Mouse (Mus musculus): ENCODE results near the gene Lhx1. TPM values are rescaled to one million over a fixed set of nuclear protein-coding genes. Genes with fewer than 3 reads are reported as not detected.

Gene Lhx1
- polyA plus RNA-seq (2015; fragmentation: Nextera tagmentation; extraction: Ambion mirVana) = 0.06 TPM in 1 of 2 replicates, not detected in the other

DNA sequence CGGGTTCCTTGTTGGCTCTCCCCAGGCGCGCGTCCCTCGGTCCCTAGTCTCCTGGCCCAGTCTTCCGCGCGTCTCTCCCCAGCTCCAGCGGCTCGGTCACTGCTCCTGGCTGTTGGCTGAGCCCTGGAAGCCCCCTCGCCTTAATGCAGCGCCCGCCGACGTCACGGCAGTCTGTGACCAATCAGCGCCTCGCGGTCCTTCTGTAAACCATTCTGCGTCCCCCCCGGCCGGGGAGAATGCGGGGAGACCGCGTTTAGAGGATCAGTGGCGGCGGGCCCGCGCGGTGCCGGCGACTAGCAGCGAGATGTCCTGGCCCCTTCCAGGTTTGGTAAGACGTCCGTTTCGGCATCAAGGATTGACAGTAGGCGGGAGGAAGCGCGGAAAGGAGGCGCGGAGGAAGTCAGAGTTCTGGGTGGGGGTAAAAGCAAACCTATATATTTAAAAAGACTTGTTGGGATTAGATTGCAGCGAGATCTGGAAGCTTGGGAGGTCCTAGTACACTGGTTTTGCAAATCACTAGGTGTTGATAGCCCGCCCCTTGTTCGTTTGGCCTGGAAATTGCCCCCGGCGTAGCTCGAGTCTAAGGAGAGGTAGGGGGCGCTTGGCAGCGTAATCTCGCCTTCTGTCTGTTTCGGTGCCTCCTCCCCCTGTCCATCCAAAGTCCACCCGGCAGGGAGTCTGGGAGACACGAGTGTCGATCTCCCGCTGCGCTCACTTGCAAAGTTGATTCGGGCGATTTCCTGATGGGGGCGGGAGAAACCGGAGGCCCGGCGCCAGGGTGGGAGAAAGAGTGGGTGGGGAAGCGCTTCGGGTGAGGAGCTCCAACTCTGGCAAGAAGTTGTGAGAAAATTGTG, at the start of gene Lhx1:
Gene Lhx1, minus strand, starts transcription at position 115 of the 854 bp plus-strand sequence.
- under 1% methylated on average over 64 of the region's 64 CpGs for WGBS
- Histone ChIP-seq H3K36me3 (no peaks in the 10 kb centered on the region), H3K4me1 (peaks cover 56% of the 10 kb centered on the region), H3K27me3 (replicated peaks) (peaks cover 100% of the 10 kb centered on the region), H3K4me3 (peak within 1 kb of the TSS; percentile 57), H3K4me2 (peak within 1 kb of the TSS; percentile 81), H3K27ac (replicated peaks) (no peak within 1 kb of the TSS), H3K9ac (peak within 1 kb of the TSS; percentile 61), H3K9me3 (no peaks in the 10 kb centered on the region)
- no peak; the same call in 1 of the 2 replicates for ATAC-seq (ENCODE audit: extremely low read depth, insufficient number of reproducible peaks, low FRiP score, low TSS enrichment)

GRCm38 (mm10) chr11:84574834-84575233, 49.5 kb upstream of the Lhx1 start:
- H3K36me3 ChIP-seq = no peaks in the 10 kb centered on the region
- H3K4me2 ChIP-seq = no peak overlapping the region
- H3K4me1 ChIP-seq = no peaks in the 10 kb centered on the region
- H3K9me3 ChIP-seq = no peaks in the 10 kb centered on the region
- H3K27ac ChIP-seq (replicated peaks) = no peak overlapping the region
- H3K4me3 ChIP-seq = no peak overlapping the region
- no peak overlapping the region for H3K9ac ChIP-seq
- 69% methylated on average over 8 of the region's 8 CpGs for WGBS
- peaks cover 42% of the 10 kb centered on the region for H3K27me3 ChIP-seq (replicated peaks)
- no peak for ATAC-seq (ENCODE audit: extremely low read depth, insufficient number of reproducible peaks, low FRiP score, low TSS enrichment)

DNA sequence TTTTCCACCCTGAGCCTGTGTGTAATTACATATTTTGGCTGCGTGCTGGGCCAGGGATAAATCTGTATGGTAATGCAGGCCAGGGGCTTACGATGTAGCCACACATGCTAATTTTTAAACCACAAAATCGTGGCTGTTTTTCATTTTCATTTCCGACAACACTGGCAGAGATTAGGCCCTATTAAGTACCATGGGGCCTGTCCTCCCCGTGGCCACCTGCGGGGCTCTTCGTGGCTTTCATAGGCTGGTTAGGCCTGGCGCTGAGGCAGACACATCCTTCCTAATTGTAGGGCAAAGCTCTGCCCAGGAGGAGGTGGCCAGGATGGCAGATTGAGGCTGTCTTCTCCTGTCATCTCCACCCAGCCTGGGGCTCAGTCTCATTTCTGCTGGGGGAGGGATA, 48.3 kb upstream of the Lhx1 start:
- WGBS = 61% methylated on average over 8 of the region's 8 CpGs
- H3K36me3 ChIP-seq = no peaks in the 10 kb centered on the region
- no peak overlapping the region for H3K9ac ChIP-seq
- no peak overlapping the region for H3K4me2 ChIP-seq
- H3K27me3 ChIP-seq (replicated peaks) = peaks cover 52% of the 10 kb centered on the region
- no peak for ATAC-seq (ENCODE audit: extremely low read depth, insufficient number of reproducible peaks, low FRiP score, low TSS enrichment)
- no peak overlapping the region for H3K4me3 ChIP-seq
- no peak overlapping the region for H3K27ac ChIP-seq (replicated peaks)
- no peaks in the 10 kb centered on the region for H3K9me3 ChIP-seq
- no peaks in the 10 kb centered on the region for H3K4me1 ChIP-seq

DNA sequence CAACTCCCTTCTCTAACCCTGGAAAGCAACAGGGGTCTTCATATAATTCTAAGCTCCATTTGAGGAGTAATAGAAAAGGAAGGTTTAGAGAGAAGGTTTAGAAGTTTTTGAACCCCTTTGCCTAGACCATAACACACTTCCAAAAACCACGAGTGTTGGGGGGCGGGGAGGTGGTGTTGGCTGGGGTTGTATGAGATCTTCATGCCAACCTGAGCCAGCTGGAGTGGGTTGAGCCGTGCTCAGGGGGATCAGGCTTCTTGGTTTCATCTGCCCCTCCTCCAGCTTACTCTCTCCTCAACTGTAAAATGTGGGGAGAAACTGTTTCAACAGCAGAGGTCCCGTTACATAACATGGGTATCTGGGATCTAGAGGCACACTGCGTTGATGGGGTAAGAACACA, 45.5 kb upstream of the Lhx1 start:
- Histone ChIP-seq H3K27ac (replicated peaks) (no peak overlapping the region), H3K4me1 (no peaks in the 10 kb centered on the region), H3K4me2 (no peak overlapping the region), H3K9ac (no peak overlapping the region), H3K27me3 (replicated peaks) (peaks cover 65% of the 10 kb centered on the region), H3K36me3 (no peaks in the 10 kb centered on the region), H3K4me3 (no peak overlapping the region), H3K9me3 (no peaks in the 10 kb centered on the region)
- no peak for ATAC-seq (ENCODE audit: extremely low read depth, insufficient number of reproducible peaks, low FRiP score, low TSS enrichment)
- 72% methylated on average over 5 of the region's 5 CpGs for WGBS

- 47% methylated on average over 12 of the region's 12 CpGs for WGBS
- no peak overlapping the region for H3K4me3 ChIP-seq
- no peak overlapping the region for H3K9ac ChIP-seq
- H3K4me2 ChIP-seq = no peak overlapping the region
- no peak overlapping the region for H3K27ac ChIP-seq (replicated peaks)
- H3K36me3 ChIP-seq = no peaks in the 10 kb centered on the region
- no peaks in the 10 kb centered on the region for H3K9me3 ChIP-seq
- peaks cover 63% of the 10 kb centered on the region for H3K27me3 ChIP-seq (replicated peaks)
- H3K4me1 ChIP-seq = no peaks in the 10 kb centered on the region
- no peak for ATAC-seq (ENCODE audit: extremely low read depth, insufficient number of reproducible peaks, low FRiP score, low TSS enrichment)
Measured at GRCm38 (mm10) chr11:84570392-84570791, 45.1 kb upstream of the Lhx1 start.

DNA sequence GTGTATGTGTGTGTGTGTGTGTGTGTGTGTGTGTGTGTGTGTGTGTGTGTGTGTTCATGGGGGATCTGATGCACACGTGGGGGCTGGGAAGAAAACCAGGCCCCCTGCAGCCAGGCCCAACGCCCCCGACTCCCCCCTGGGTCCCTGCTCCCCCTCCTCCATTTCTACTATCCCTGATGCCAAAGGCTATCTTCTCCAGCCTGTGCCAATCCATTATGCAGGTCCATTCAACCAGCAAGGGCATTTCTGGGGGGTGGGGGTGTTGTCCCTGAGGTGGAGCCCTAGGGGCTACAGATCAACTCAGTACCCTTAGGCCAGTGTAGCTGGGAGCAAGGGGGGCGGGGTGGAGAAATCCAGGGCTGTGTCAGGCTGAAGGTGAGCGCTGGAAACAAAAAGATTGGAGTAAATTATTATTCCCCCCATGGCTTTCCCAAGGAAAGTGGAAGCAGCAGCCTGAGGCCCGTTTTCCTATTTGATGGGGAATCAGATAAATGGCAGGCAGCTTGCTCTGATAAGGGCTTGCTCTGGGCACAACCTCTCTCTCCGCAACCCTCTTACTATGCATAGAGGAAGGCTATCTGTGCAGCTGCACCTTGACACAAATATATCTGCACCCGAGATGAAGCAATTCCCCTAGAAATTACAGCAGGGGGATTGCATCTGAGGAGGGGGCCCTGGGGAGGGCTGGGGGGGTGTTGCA, 43.9 kb upstream of the Lhx1 start:
- 50% methylated on average over 8 of the region's 8 CpGs for whole genome bisulfite sequencing
- no peaks in the 10 kb centered on the region for H3K9me3 ChIP-seq
- no peaks in the 10 kb centered on the region for H3K36me3 ChIP-seq
- no peaks in the 10 kb centered on the region for H3K4me1 ChIP-seq
- no peak overlapping the region for H3K9ac ChIP-seq
- peaks cover 55% of the 10 kb centered on the region for H3K27me3 ChIP-seq (replicated peaks)
- no peak overlapping the region for H3K4me2 ChIP-seq
- H3K4me3 ChIP-seq = no peak overlapping the region
- ATAC-seq (ENCODE audit: extremely low read depth, insufficient number of reproducible peaks, low FRiP score, low TSS enrichment) = no peak
- H3K27ac ChIP-seq (replicated peaks) = no peak overlapping the region

DNA sequence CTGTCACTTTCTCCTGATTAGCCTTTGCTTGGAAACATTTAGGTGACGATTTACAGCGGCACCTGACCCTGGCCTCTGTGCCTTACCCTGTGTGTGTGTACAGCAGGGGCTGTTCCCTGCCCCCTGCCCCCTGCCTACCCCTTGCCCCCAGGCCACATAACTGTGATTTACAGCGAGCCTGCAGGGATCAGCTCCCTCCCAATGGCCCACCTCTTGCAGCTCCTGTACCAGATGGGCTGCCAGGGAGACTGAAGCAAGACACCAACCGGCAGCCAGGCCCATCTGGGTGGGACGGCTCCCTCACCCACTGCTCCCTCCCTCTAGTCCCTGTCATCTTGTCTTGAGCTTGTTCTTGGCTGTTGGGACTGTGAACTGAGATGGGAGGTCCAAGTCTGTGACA, 43.1 kb upstream of the Lhx1 start:
- no peak overlapping the region for H3K4me2 ChIP-seq
- peaks cover 62% of the 10 kb centered on the region for H3K27me3 ChIP-seq (replicated peaks)
- H3K9ac ChIP-seq = no peak overlapping the region
- no peaks in the 10 kb centered on the region for H3K9me3 ChIP-seq
- no peak overlapping the region for H3K27ac ChIP-seq (replicated peaks)
- 27% methylated on average over 5 of the region's 5 CpGs for WGBS
- no peak overlapping the region for H3K4me3 ChIP-seq
- no peak for ATAC-seq (ENCODE audit: extremely low read depth, insufficient number of reproducible peaks, low FRiP score, low TSS enrichment)
- H3K36me3 ChIP-seq = no peaks in the 10 kb centered on the region
- no peaks in the 10 kb centered on the region for H3K4me1 ChIP-seq

GRCm38 (mm10) chr11:84566691-84567090, 41.4 kb upstream of the Lhx1 start:
- WGBS = 49% methylated on average over 8 of the region's 8 CpGs
- Histone ChIP-seq H3K36me3 (no peaks in the 10 kb centered on the region), H3K27me3 (replicated peaks) (peaks cover 72% of the 10 kb centered on the region), H3K9me3 (no peaks in the 10 kb centered on the region), H3K4me2 (no peak overlapping the region), H3K9ac (no peak overlapping the region), H3K27ac (replicated peaks) (no peak overlapping the region), H3K4me1 (no peaks in the 10 kb centered on the region), H3K4me3 (no peak overlapping the region)
- ATAC-seq (ENCODE audit: extremely low read depth, insufficient number of reproducible peaks, low FRiP score, low TSS enrichment) = no peak

DNA sequence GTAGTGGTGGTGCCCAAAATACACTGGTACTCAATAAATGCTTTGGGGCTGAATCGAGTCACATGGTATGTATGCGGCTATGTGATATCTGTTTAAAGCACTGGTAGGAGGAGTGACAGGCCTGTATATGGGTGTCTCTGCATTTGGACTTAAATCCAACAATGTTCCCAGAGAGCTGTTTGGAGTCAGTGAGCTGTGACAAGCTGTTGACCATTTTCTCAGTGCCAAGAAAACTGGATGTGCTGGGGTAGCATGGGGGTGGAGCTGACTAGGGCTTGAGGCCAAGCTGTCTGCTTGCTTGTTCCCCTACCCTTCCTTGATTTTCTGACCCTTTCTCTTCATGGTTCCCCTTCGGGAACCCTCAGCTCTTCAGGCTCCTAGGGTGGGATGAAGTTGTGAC, 39.9 kb upstream of the Lhx1 start:
- Histone ChIP-seq H3K9me3 (no peaks in the 10 kb centered on the region), H3K4me3 (no peak overlapping the region), H3K27ac (replicated peaks) (no peak overlapping the region), H3K4me1 (no peaks in the 10 kb centered on the region), H3K36me3 (no peaks in the 10 kb centered on the region), H3K27me3 (replicated peaks) (peaks cover 58% of the 10 kb centered on the region), H3K9ac (no peak overlapping the region), H3K4me2 (no peak overlapping the region)
- no peak for ATAC-seq (ENCODE audit: extremely low read depth, insufficient number of reproducible peaks, low FRiP score, low TSS enrichment)
- WGBS = 74% methylated on average over 3 of the region's 3 CpGs

DNA sequence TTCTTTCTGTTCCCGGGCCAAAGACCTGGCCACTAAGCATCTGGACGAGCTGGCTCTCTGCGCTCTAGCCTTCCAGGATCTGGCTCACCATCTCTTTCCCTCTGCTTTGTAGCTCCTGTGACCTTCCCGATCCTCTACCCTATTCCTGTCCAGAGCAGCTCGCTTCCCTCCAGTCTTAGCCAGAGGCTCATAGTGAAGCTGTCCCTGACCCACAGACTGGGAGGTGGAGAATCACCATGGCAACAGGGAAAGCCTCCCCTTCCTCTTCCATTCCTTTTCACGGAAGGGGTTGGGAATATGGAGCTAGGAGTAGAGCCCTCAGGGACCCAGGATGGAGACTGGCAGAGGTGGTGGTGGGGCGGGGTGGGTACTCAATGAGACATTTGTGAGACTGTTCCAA, 38.0 kb upstream of the Lhx1 start:
- H3K27me3 ChIP-seq (replicated peaks) = peaks cover 42% of the 10 kb centered on the region
- WGBS = 44% methylated on average over 7 of the region's 7 CpGs

DNA sequence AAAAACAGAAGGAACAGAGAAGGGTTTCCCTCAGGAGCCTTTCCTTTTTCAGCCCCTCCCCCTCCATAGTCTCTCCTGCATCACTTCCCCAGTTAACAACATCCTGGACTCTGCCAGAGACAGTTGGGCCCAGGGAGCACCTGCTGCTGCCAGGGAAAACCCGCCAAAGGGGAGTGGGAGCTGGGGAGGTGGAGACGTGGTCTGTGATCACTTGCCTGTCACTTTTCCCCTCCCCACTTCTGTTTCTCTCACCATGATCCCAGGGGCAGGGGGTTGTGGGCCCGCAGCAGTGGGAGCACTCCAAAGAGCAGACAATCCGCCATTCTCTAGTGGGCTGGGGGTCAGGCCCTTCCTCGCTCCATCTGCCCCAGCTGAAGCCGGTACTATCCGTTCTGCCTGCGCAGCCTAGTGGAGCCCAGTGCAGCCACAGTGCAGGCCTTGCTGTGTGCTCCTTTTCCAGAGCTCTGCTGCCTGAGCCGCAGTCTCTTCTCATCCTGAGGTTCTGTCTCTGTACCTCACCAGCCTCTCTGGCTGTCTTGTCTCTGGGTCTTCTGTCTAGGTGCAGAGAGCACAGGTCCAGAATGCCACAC, 37.5 kb upstream of the Lhx1 start:
- Histone ChIP-seq H3K4me2 (no peak overlapping the region), H3K4me1 (no peaks in the 10 kb centered on the region), H3K9ac (no peak overlapping the region), H3K9me3 (no peaks in the 10 kb centered on the region), H3K27ac (replicated peaks) (no peak overlapping the region), H3K4me3 (no peak overlapping the region), H3K36me3 (no peaks in the 10 kb centered on the region), H3K27me3 (replicated peaks) (peaks cover 37% of the 10 kb centered on the region)
- WGBS = 30% methylated on average over 9 of the region's 9 CpGs
- ATAC-seq (ENCODE audit: extremely low read depth, insufficient number of reproducible peaks, low FRiP score, low TSS enrichment) = no peak

More for the DNA sequence above, 38.0 kb upstream of the Lhx1 start:
- ATAC-seq (ENCODE audit: extremely low read depth, insufficient number of reproducible peaks, low FRiP score, low TSS enrichment) = no peak
- no peak overlapping the region for H3K4me3 ChIP-seq
- no peaks in the 10 kb centered on the region for H3K4me1 ChIP-seq
- no peak overlapping the region for H3K4me2 ChIP-seq
- H3K36me3 ChIP-seq = no peaks in the 10 kb centered on the region
- no peak overlapping the region for H3K9ac ChIP-seq
- no peak overlapping the region for H3K27ac ChIP-seq (replicated peaks)
- no peaks in the 10 kb centered on the region for H3K9me3 ChIP-seq

Measured in heart, embryonic 13.5 days (tissue).